In genomic region chr2:19594856-19595255, GRCm38 (mm10) we compare ENCODE assay signal across 33 mouse cellular contexts. TPM values are rescaled to one million over a fixed set of nuclear protein-coding genes. Genes with fewer than 3 reads are reported as not detected.
"Had no signal": no experiment of that assay in that cellular context is flagged by ENCODE, and none has a peak within 500 bp of the region (broad histone marks: within the 10 kb centered on the region; RNA-seq: fewer than 3 reads in every experiment).

No protein-coding gene starts in this region.

- DNase-seq: gastrocnemius, adult 2 months; gastrocnemius, postnatal 10 days; gastrocnemius, postnatal 25 days; heart, adult 2 months; heart, postnatal 10 days; heart, postnatal 4 days; kidney, adult 2 months; kidney, adult 9 months; kidney, postnatal 14 days; kidney, postnatal 36 days; layer of hippocampus, adult 9-11 months; layer of hippocampus, postnatal 36 days had no signal

- H3K27ac ChIP-seq: gastrocnemius, adult 2 months; heart, adult 2 months; heart, embryonic 10.5 days; hindbrain, embryonic 10.5 days; hindbrain, embryonic 13.5 days; intestine, embryonic 15.5 days; kidney, embryonic 15.5 days; kidney, postnatal 0 days; limb, embryonic 13.5 days; limb, embryonic 15.5 days; liver, embryonic 12.5 days; liver, embryonic 14.5 days had no signal

- H3K4me3 ChIP-seq: gastrocnemius, adult 2 months; heart, adult 2 months; heart, embryonic 10.5 days; heart, embryonic 12.5 days; hindbrain, embryonic 10.5 days; hindbrain, embryonic 13.5 days; intestine, embryonic 15.5 days; kidney, embryonic 15.5 days; limb, embryonic 13.5 days; limb, embryonic 15.5 days; liver, embryonic 12.5 days had no signal

RNA-seq across cellular contexts. Expression of gene 4921504E06Rik, which starts 41.1 kb away (rescaled TPM):
- total RNA-seq: gastrocnemius, adult 2 months; gastrocnemius, postnatal 10 days; gastrocnemius, postnatal 25 days; gastrocnemius, postnatal 4 days; granulocyte monocyte progenitor cell, adult 5-6 weeks; heart, adult 2 months; heart, postnatal 10 days; heart, postnatal 25 days; heart, postnatal 4 days; layer of hippocampus, adult 18-20 months; layer of hippocampus, adult 8-10 months; layer of hippocampus, postnatal 14 days; layer of hippocampus, postnatal 36 days; left cerebral cortex, adult 18-20 months; left cerebral cortex, postnatal 14 days; left cerebral cortex, postnatal 36 days; liver, adult 2 months had no signal
